Mouse (Mus musculus) forebrain, embryonic 10.5 days (tissue): ENCODE data around the gene Mindy2. TPM values are rescaled to one million over a fixed set of nuclear protein-coding genes. Genes with fewer than 3 reads are reported as not detected.
"Not testable (repeated sequence)": the region's sequence is repeated elsewhere in the genome, so short reads cannot be mapped to it uniquely, and the experiment has no call there.

ENCODE experiments used
- DNase-seq: peaks from one replicate; pipeline ENCODE4 v3.0.0-alpha.2; 2017; ENCODE audit warnings: low spot score; ENCODE audit errors: extremely low spot score
- H3K27ac ChIP-seq: fragments of 300-500 bp; sonication (generic); 2 replicates; pipeline ENCODE4 v1.5.1; 2016; ENCODE audit warnings: mild to moderate bottlenecking
- H3K27me3 ChIP-seq: fragments of 300-500 bp; sonication (generic); 2 replicates; pipeline ENCODE4 v1.6.1; 2016; ENCODE audit warnings: mild to moderate bottlenecking; ENCODE audit not compliant: poor library complexity, severe bottlenecking
- H3K36me3 ChIP-seq: fragments of 300-500 bp; sonication (generic); replicated peaks from 2 replicates; pipeline ENCODE4 v1.6.1; 2016; ENCODE audit warnings: mild to moderate bottlenecking, moderate library complexity
- H3K4me1 ChIP-seq: fragments of 300-500 bp; sonication (generic); 2 replicates; pipeline ENCODE4 v1.6.1; 2016
- H3K4me3 ChIP-seq: fragments of 300-500 bp; sonication (generic); 2 replicates; pipeline ENCODE4 v1.5.1; 2016; ENCODE audit warnings: mild to moderate bottlenecking, moderate library complexity
- H3K9me3 ChIP-seq: fragments of 300-500 bp; sonication (generic); 2 replicates; pipeline ENCODE4 v1.6.1; 2016; ENCODE audit warnings: mild to moderate bottlenecking, moderate library complexity
- WGBS: fragments of 180-500 bp; shearing (Covaris S2); methylation state at CpG from one replicate; pipeline ENCODE4 v1.1.7; 2016; 5-methylcytosine and 5-hydroxymethylcytosine counted together
- polyA plus RNA-seq: library from polyadenylated mRNA; unstranded; fragments of >200 nt; fragmentation: Nextera tagmentation; extraction: Ambion mirVana; gene quantifications from 2 replicates; pipeline ENCODE4 v1.2.1, GENCODE M21; 2016

Mindy2 gene
- polyA plus RNA-seq, 1 experiment from 2014 or later = 4.2 TPM

DNA sequence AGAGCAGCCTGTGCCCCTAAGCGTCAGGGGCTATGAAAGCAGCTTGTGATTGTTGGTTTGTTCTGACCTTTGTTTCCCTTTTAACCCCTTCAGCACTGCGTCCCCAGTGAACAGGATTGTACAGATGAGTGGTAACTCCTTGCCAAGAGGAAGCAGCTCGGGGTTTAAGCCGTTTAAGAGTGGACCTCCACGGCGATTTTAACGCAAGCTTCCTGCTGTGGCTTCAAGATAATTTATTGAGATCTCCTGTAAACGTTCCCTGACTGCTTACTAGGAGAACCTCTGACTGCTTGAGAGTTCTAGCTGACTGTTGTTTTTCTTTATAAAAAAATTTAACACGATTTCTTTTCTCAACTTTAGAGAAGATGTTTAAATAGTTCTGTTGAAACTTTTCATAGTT lies 65.5 kb downstream of the Mindy2 start:
- Histone ChIP-seq H3K4me1 (no peaks in the 10 kb centered on the region), H3K36me3 (peaks cover 99% of the 10 kb centered on the region), H3K9me3 (no peaks in the 10 kb centered on the region), H3K27ac (no peak overlapping the region), H3K4me3 (no peak overlapping the region), H3K27me3 (no peaks in the 10 kb centered on the region)
- DNase-seq = no peak
- WGBS = 89% methylated on average over 9 of the region's 9 CpGs

DNA sequence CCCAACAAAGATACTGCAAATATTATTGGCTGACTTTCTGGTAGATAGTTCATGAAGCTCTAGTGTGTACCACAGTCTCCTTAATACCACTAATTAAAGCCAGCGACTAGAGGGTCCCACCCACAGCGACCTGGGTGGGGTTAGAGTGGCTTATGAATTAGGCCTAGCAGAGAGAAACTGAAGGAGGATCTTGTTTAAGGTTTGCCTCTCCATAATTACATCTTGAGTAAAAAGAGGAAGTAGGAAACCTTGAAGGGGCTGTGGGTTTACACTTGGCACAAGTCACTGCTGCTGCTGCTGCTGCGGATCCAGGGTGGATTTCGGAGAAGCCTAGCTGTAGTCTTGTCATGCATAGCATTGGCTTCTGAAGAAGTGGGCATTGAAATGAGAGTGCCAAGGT lies 66.2 kb downstream of the Mindy2 start:
- Histone ChIP-seq H3K4me3 (no peak overlapping the region), H3K4me1 (no peaks in the 10 kb centered on the region), H3K36me3 (peaks cover 99% of the 10 kb centered on the region), H3K9me3 (no peaks in the 10 kb centered on the region), H3K27ac (no peak overlapping the region), H3K27me3 (no peaks in the 10 kb centered on the region)
- 92% methylated on average over 4 of the region's 4 CpGs for WGBS
- DNase-seq = no peak

DNA sequence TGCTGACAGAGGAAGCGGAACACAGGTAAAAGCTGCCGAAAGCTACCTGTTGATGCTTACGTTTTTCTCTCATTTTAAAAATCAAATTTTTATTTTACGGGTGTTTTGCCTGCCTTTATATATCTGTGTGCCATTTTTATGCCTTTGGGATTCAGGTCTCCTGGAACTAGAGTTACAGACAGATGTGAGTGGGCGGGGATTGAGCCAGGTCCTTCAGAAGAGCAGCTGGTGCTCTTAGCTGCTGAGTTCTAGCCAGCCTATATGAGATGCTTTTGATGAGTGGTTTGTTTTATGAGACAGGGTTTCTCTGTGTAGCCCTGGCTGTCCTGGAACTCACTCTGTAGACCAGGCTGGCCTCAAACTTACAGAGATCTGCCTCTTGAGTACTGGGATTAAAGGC lies 69.8 kb downstream of the Mindy2 start:
- no peaks in the 10 kb centered on the region for H3K27me3 ChIP-seq
- 98% methylated on average over 5 of the region's 5 CpGs for WGBS
- H3K27ac ChIP-seq = no peak overlapping the region
- H3K4me3 ChIP-seq = no peak overlapping the region
- H3K4me1 ChIP-seq = no peaks in the 10 kb centered on the region
- H3K36me3 ChIP-seq = peaks cover 94% of the 10 kb centered on the region
- H3K9me3 ChIP-seq = no peaks in the 10 kb centered on the region
- DNase-seq = no peak

DNA sequence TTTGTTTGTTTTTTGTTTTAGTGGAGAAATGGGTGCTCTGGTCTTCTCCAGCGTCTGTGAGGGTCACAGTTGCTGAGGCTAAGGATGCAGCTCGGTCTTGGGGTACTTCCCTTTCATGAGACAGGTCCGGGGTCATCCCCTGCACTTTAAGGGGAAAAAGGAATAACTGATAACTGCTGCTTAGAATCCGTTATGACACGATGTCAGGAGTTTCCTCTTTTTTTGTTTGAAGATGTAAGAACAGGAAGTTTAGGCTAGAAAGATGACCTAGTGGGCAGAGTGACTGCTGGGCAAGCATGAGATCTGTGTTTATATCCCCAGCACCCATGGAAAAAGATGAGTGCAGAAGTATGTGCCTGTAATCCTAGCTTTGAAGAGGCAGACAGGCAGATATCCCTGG lies 71.8 kb downstream of the Mindy2 start:
- Histone ChIP-seq H3K36me3 (peaks cover 94% of the 10 kb centered on the region), H3K9me3 (no peaks in the 10 kb centered on the region), H3K27me3 (no peaks in the 10 kb centered on the region), H3K27ac (no peak overlapping the region), H3K4me3 (no peak overlapping the region), H3K4me1 (no peaks in the 10 kb centered on the region)
- WGBS = 91% methylated on average over 5 of the region's 5 CpGs
- no peak for DNase-seq

DNA sequence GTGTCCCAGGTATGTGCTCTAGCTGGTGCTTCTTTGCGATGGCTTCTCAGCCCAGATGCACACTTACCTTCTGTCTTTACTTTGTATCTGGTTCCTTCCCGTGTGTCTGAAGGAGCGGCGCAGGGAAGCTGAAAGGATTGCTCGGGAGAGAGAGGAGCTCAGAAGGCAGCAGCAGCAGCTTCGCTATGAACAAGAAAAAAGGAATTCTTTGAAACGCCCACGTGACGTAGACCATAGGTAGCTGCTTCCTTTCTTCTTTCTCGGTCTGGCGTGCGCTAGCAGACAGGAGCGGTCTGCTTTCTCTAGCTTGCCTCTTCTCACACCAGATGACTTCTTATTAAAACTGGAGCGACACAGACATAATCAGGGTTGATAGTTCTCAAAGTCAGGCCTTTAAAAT lies 72.3 kb downstream of the Mindy2 start:
- no peaks in the 10 kb centered on the region for H3K4me1 ChIP-seq
- DNase-seq = no peak
- peaks cover 94% of the 10 kb centered on the region for H3K36me3 ChIP-seq
- H3K27ac ChIP-seq = no peak overlapping the region
- H3K4me3 ChIP-seq = no peak overlapping the region
- H3K9me3 ChIP-seq = no peaks in the 10 kb centered on the region
- no peaks in the 10 kb centered on the region for H3K27me3 ChIP-seq
- 94% methylated on average over 14 of the region's 14 CpGs for WGBS

DNA sequence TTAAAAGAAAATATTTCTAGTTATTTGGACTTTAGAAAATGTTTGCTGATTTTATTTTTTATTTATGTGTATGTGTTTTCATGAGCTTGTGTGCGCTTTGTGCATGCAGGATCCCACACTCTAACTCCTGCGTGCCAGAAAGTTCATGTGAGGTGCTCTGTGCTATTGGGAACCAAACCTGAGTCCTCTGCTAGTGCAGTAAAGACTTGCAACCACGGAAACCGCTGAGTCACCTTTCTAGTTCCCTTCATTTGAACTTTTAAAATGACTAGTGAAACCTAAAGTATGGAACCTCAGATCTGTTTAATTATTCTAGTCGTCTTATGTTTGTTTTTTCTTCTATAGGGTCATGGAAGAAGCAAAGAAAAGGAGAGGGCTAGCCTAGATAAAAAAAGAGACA lies 76.0 kb downstream of the Mindy2 start:
- Histone ChIP-seq H3K4me1 (no peaks in the 10 kb centered on the region), H3K36me3 (peaks cover 94% of the 10 kb centered on the region), H3K4me3 (no peak overlapping the region), H3K27me3 (no peaks in the 10 kb centered on the region), H3K27ac (no peak overlapping the region), H3K9me3 (no peaks in the 10 kb centered on the region)
- DNase-seq = no peak
- 91% methylated on average over 5 of the region's 5 CpGs for WGBS

DNA sequence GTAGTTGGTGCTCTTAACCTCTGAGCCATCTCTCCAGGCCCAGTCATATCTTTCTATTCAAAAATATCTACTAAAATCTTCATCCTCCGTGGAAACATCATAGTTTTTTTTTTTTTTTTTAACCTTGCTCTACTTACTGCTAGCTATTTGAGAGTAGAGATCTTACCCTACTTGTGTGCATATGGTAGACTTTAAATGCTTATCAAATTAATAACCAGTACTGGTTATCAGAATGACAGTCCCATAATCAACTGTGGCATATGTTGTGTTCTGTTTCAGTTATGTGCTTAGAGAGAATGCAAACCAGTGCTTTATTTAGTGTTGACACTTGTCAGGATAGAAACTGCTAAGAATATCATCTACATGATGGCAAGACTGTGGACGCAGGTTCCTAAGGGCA lies 78.9 kb downstream of the Mindy2 start:
- Histone ChIP-seq H3K4me3 (no peak overlapping the region), H3K36me3 (peaks cover 97% of the 10 kb centered on the region), H3K4me1 (no peaks in the 10 kb centered on the region), H3K9me3 (no peaks in the 10 kb centered on the region), H3K27ac (no peak overlapping the region), H3K27me3 (no peaks in the 10 kb centered on the region)
- WGBS = 98% methylated on average over 2 of the region's 2 CpGs
- DNase-seq = no peak

DNA sequence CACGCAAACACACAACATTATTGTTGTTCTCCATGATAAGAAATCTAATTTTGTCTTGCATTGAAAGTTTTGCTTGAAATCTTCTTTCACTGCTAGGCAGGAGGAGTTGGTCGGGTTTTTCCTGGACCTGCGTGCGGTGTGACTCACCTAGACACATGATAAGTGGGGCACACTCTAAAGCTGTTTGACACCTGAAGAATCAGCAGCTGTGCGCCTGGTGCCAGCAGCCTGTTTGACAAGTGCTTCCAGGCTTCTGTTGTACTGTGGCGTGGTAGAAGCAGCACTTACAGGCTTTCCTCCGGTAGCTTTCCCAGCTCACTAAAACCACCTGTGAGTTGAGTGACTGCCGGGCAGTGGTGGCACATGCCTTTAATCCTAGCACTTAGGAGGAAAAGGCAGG lies 86.6 kb downstream of the Mindy2 start:
- H3K9me3 ChIP-seq = no peaks in the 10 kb centered on the region

DNA sequence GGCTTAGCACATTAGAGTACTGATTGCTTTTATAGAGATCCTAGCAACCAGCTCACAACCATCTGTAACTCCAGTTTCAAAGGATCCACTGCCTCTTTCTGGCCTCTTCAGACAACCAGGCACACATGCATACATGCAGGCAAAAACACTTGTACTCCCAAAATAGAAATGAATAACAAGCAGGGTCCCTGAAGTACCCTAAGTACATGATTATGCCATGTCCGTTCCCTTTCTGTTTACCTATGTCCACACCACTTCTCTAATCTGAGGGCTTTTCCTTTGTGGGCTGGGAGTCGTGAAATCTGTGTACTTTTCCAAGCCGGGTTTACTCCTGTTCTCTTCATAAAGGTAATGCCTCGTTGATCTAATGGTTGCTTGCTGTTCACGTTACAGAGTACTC lies 89.3 kb downstream of the Mindy2 start:
- no peaks in the 10 kb centered on the region for H3K27me3 ChIP-seq
- no peaks in the 10 kb centered on the region for H3K4me1 ChIP-seq
- no peak overlapping the region for H3K4me3 ChIP-seq
- H3K36me3 ChIP-seq = peaks cover 56% of the 10 kb centered on the region
- 93% methylated on average over 5 of the region's 5 CpGs for WGBS
- DNase-seq = no peak
- no peak overlapping the region for H3K27ac ChIP-seq
- H3K9me3 ChIP-seq = no peaks in the 10 kb centered on the region

More for the DNA sequence above, 86.6 kb downstream of the Mindy2 start:
- H3K36me3 ChIP-seq = peaks cover 70% of the 10 kb centered on the region
- H3K27ac ChIP-seq = no peak overlapping the region
- DNase-seq = no peak
- H3K4me1 ChIP-seq = no peaks in the 10 kb centered on the region
- 95% methylated on average over 8 of the region's 8 CpGs for WGBS
- H3K27me3 ChIP-seq = no peaks in the 10 kb centered on the region
- H3K4me3 ChIP-seq = no peak overlapping the region

DNA sequence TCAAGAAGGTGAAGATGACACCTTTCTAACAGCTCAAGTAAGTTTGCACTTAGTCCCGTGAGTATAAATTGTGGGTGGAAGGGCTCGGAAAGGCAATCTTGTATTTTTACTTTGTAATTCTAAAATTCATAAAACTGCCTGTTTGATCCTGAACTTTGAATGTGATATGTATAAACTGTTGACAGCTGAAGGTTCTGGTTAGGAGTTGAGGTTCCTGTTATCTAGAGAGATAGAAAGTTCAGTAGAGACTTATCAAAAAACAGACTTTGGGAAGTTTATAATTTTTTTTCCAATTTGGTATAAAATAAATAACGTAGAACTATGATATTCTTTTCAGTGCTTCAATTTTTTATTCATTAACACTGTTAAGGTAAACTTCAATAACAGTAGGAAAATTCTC lies 94.1 kb downstream of the Mindy2 start:
- peaks cover 12% of the 10 kb centered on the region for H3K4me1 ChIP-seq
- no peaks in the 10 kb centered on the region for H3K9me3 ChIP-seq
- no peak overlapping the region for H3K27ac ChIP-seq
- H3K4me3 ChIP-seq = no peak overlapping the region
- peaks cover 60% of the 10 kb centered on the region for H3K36me3 ChIP-seq
- whole genome bisulfite sequencing = 96% methylated on average over 3 of the region's 3 CpGs
- DNase-seq = no peak
- H3K27me3 ChIP-seq = no peaks in the 10 kb centered on the region

DNA sequence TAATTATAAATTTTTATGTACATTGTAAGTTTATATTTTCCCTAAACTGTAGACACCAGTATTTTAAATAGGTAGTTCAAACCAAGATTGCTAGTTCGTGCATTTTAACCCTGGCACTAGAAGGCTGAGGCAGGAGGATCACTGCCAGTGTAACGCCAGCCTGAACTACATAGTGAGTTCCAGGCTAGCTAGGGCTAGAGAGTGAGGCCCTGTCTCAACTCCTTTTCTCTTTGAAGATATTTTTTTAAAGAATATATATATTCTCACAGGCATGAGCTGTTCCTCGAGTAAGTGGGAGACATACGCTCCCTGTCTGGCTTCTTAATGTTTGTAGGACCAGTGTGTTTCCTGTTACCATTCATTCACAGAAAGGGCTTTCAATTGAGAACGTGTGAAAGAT lies 100.2 kb downstream of the Mindy2 start:
- H3K27me3 ChIP-seq = no peaks in the 10 kb centered on the region
- H3K4me3 ChIP-seq = no peak overlapping the region
- peaks cover 69% of the 10 kb centered on the region for H3K36me3 ChIP-seq
- no peak for DNase-seq
- H3K27ac ChIP-seq = no peak overlapping the region
- H3K9me3 ChIP-seq = peaks cover 16% of the 10 kb centered on the region
- 94% methylated on average over 5 of the region's 5 CpGs for WGBS
- peaks cover 19% of the 10 kb centered on the region for H3K4me1 ChIP-seq

DNA sequence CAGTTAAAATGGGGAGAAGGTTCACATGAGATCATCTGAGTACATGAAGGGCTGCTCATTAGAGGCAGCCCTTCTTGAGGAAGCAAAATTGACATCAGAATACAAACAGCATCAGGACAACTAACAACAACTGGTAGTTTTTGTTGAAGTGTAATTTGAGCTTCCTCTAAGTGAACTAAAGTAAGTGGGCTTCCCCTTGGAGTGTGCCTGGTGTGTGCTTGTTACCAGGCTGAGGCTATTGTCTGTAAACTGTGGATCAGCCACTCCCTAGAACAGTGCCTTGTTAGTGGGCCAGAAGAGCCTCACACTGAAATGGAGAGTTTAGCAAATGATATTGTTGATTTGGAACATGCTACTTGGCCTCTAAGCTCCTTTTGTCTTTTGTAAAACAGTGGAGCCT lies 101.5 kb downstream of the Mindy2 start:
- Histone ChIP-seq H3K27ac (no peak overlapping the region), H3K4me3 (no peak overlapping the region), H3K4me1 (peaks cover 19% of the 10 kb centered on the region), H3K27me3 (no peaks in the 10 kb centered on the region), H3K9me3 (peaks cover 16% of the 10 kb centered on the region), H3K36me3 (peaks cover 68% of the 10 kb centered on the region)
- no peak for DNase-seq

DNA sequence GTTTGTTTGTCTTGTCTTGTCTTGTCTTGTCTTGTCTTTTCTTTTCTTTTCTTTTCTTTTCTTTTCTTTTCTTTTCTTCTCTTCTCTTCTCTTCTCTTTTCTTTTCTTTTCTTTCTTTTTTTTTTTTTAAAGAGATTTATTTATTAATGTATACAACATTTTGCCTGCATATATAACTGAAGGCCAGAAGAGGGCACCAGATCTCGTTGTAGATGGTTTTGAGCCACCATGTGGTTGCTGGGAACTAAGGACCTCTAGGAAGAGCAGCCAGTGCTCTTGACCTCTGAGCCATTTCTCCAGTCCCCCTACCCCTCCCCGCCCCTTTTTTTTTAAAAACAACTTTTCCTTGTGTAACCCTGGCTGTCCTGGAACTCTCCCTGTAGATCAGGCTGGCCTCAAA lies 104.7 kb downstream of the Mindy2 start:
- WGBS = 92% methylated on average over 2 of the region's 2 CpGs
- not testable (repeated sequence) for H3K4me3 ChIP-seq, H3K27ac ChIP-seq, DNase-seq, H3K4me1 ChIP-seq, H3K27me3 ChIP-seq
- Histone ChIP-seq H3K36me3 (peaks cover 80% of the 10 kb centered on the region), H3K9me3 (peaks cover 16% of the 10 kb centered on the region)

DNA sequence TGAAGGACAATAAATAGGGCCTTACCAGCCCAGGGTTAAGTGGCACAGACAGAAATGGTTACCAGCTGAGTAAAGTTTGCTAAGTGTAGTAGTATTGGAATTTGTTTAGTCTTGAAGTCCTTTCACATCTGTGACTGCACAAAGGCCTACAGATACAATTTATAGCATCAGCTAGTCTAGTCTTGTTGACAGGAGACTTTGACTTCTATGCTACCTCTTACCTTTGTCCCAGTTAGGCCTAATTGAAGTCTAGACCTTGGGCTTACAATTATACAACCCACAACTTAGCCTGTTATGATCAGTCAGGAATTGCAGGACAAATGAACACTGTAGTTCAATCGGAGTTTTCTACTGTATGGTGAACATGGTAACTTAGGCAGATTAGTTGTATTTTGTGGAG lies 105.5 kb downstream of the Mindy2 start:
- H3K9me3 ChIP-seq = peaks cover 16% of the 10 kb centered on the region
- H3K27ac ChIP-seq = no peak overlapping the region
- DNase-seq = no peak
- H3K4me3 ChIP-seq = no peak overlapping the region
- peaks cover 7% of the 10 kb centered on the region; the same call in 1 of the 2 replicates for H3K4me1 ChIP-seq
- WGBS = 96% methylated on average over 1 of the region's 1 CpGs
- H3K36me3 ChIP-seq = peaks cover 75% of the 10 kb centered on the region
- no peaks in the 10 kb centered on the region for H3K27me3 ChIP-seq
